Mouse (Mus musculus): ENCODE measurements at regions not wholly inside any gene's neighbourhood (a gene's known extent, or its start where the extent isn't known, plus 50 kb on each side); places are given as distances from the start of the nearest gene placed in this dataset.

GRCm38 (mm10) chr8:90082630-90083029 is 265.5 kb downstream of the Tox3 start:
- no peak for TF ChIP-seq CTCF (IDR thresholded peaks at IDR 0.05; ENCODE audit: low read depth)
- no peak for TF ChIP-seq EP300 (IDR thresholded peaks at IDR 0.05; ENCODE audit: low read depth)
